Mouse (Mus musculus): Measurements from ENCODE around the gene Ppih.

- no peak for TF ChIP-seq CTCF (IDR thresholded peaks at IDR 0.05; ENCODE audit: low read depth, low read length)
- no peak for TF ChIP-seq POLR2AphosphoS5 (IDR thresholded peaks at IDR 0.05; ENCODE audit: insufficient replicate concordance, low read depth, low read length)
- no peak for TF ChIP-seq TAL1 (conservative IDR thresholded peaks at IDR 0.05; ENCODE audit: low read depth, low read length)
Measured at GRCm38 (mm10) chr4:119259344-119260254, 60.7 kb downstream of the Ppih start.

All from G1E (cell line).